Mouse (Mus musculus) lung, embryonic 14.5 days (tissue): ENCODE measurements around the gene Mstn. TPM values are rescaled to one million over a fixed set of nuclear protein-coding genes. Genes with fewer than 3 reads are reported as not detected.
A peak's percentile ranks its signal among the peaks of the same experiment; 100 is the strongest.

Experiments
- ATAC-seq: fragments of 200-750 bp; cut with Nextera tagmentation; 2 replicates; pipeline ENCODE4 v1.8.0; 2017; ENCODE audit warnings: mild to moderate bottlenecking, moderate TSS enrichment, moderate library complexity; ENCODE audit not compliant: insufficient read depth
- DNase-seq: peaks from one replicate; pipeline ENCODE4 v3.0.0-alpha.2; 2015
- H3K27ac ChIP-seq: fragments of 300-500 bp; sonication (generic); 2 replicates; pipeline ENCODE4 v1.5.1; 2014; ENCODE audit warnings: low read depth, mild to moderate bottlenecking, moderate library complexity
- H3K27me3 ChIP-seq: fragments of 300-500 bp; sonication (generic); 2 replicates; pipeline ENCODE4 v1.6.1; 2014; ENCODE audit warnings: low read length, control low read depth; ENCODE audit not compliant: insufficient read depth
- H3K36me3 ChIP-seq: fragments of 300-500 bp; sonication (generic); 2 replicates; pipeline ENCODE4 v1.6.1; 2014; ENCODE audit warnings: control low read depth; ENCODE audit not compliant: insufficient read depth
- H3K4me1 ChIP-seq: fragments of 300-500 bp; sonication (generic); 2 replicates; pipeline ENCODE4 v1.6.1; 2014; ENCODE audit warnings: antibody characterized with exemption, control low read depth; ENCODE audit not compliant: insufficient read depth
- H3K4me2 ChIP-seq: fragments of 300-500 bp; sonication (generic); 2 replicates; pipeline ENCODE4 v1.6.1; 2014; ENCODE audit warnings: mild to moderate bottlenecking
- H3K4me3 ChIP-seq: fragments of 300-500 bp; sonication (generic); 2 replicates; pipeline ENCODE4 v1.5.1; 2014; ENCODE audit warnings: low read depth, low read length
- H3K9ac ChIP-seq: fragments of 300-500 bp; sonication (generic); 2 replicates; pipeline ENCODE4 v1.6.1; 2014
- H3K9me3 ChIP-seq: fragments of 300-500 bp; sonication (generic); 2 replicates; pipeline ENCODE4 v1.6.1; 2016; ENCODE audit warnings: low read depth, low read length, control low read depth
- CTCF ChIP-seq: IDR thresholded peaks from 2 replicates; pipeline ENCODE4 v1.5.1; 2016; ENCODE audit warnings: antibody characterized with exemption, low read depth
- WGBS: fragments of 180-500 bp; shearing (Covaris S2); extraction: QIAGEN DNeasy Blood & Tissue Kit; methylation state at CpG from one replicate; pipeline ENCODE4 v1.1.7; 2014; 5-methylcytosine and 5-hydroxymethylcytosine counted together
- polyA plus RNA-seq: library from polyadenylated mRNA; unstranded; fragments of >200 nt; fragmentation: Nextera tagmentation; extraction: Ambion mirVana; gene quantifications from 2 replicates; pipeline ENCODE4 v1.2.1, GENCODE M21; 2014

Mstn gene
- polyA plus RNA-seq, result 0.18 TPM in 1 of 2 replicates, not detected in the other

DNA sequence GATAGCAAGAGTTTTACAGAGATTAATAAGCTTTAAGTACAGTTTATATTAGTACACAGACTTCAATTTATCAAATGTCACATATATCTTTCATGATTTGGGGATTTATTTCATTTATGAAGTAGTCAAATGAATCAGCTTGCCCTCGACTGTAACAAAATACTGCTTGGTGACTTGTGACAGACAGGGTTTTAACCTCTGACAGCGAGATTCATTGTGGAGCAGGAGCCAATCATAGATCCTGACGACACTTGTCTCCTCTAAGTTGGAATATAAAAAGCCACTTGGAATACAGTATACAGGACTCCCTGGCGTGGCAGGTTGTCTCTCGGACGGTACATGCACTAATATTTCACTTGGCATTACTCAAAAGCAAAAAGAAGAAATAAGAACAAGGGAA lies at the start of gene Mstn:
Mstn (plus strand) TSS at position 301 of the 400 bp plus-strand sequence.
- Histone ChIP-seq H3K9me3 (no peaks in the 10 kb centered on the region), H3K27me3 (no peaks in the 10 kb centered on the region), H3K4me1 (peaks cover 4% of the 10 kb centered on the region; the same call in 1 of the 2 replicates), H3K36me3 (no peaks in the 10 kb centered on the region), H3K27ac (no peak within 1 kb of the TSS), H3K4me3 (no peak within 1 kb of the TSS), H3K9ac (no peak within 1 kb of the TSS), H3K4me2 (peak within 1 kb of the TSS; percentile 37; the same call in 1 of the 2 replicates)
- DNase-seq (no peak), ATAC-seq (no peak)
- TF ChIP-seq CTCF, result no peak
- WGBS, result 45% methylated on average over 6 of the region's 6 CpGs

DNA sequence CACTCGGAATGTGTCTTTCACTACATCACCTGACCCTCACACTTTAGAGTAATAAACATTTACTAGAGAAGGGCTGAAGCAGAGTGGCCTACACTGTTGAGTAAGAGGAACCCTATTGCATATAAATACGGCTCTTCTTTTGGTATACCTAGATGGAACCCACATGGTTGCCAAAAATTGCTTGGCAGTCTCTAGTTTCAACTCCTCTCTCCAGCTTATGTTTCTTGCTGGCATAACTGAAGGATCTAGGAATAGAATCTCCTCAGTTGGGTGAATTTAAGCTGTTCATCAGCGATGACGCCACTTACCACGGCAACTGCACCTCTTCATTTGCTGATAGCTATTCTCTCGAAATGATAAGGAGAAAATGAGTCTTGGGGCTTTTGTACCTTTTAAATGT lies 46.7 kb upstream of the Mstn start:
- Histone ChIP-seq H3K4me3 (no peak overlapping the region), H3K4me1 (no peaks in the 10 kb centered on the region), H3K27me3 (no peaks in the 10 kb centered on the region), H3K36me3 (no peaks in the 10 kb centered on the region), H3K27ac (no peak overlapping the region), H3K9me3 (no peaks in the 10 kb centered on the region), H3K9ac (no peak overlapping the region), H3K4me2 (no peak overlapping the region)
- no peak for TF ChIP-seq CTCF
- DNase-seq (no peak), ATAC-seq (no peak)
- 71% methylated on average over 6 of the region's 6 CpGs for WGBS

DNA sequence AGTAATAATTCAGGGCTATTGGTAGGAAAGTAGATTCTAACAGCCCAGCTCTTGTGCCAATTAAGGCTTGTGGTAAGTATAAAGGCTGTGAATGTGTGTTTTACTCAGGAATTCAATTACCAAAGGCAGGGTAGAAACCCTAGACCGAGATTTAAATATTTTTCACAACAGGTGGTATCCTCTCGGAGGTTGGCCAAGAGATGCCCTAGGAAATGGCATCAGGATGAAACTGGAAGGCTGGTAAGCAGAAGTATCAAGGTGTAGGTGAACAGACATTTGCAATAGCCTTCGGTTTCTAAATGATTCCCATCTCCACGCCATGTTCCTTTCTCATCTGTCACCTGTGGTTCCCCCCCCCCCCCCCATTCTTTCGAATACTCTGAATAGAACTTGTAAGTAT lies 45.8 kb upstream of the Mstn start:
- H3K27me3 ChIP-seq, result no peaks in the 10 kb centered on the region

DNA sequence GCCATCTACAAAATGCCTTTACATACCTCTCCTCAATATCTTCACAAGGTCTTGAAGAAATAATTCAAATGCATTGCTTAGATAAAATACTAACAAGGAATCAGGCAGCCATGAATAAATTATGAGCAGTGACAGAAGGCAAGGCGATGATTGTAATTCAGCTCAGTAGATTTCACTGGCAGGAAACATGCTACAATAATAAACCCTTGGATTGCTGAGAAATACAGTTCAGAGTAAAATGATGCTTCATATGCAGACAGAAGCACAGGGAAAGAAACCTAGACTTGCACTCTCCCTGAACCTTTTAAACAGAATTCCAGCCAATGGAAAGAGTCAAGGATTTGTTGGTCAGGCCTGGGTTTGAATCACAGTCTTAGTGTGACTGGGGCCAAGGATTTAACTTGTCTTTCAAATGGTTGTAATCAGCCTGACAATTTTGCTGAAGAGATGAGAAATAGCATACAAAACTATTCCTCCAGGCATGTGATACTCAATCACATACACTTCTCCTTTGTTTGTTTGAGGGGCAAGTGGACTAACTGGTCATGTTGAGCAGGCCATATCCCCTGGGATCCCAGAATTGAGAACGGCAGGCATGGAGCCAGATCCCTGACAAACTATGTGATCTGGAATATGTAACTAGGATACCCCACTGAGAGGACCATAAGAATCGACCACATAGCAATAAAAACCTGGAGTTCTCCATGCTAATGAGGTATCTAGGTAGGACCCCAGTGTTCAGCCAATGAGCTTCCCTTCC lies 42.5 kb upstream of the Mstn start:
- no peak for ATAC-seq
- no peaks in the 10 kb centered on the region for H3K4me1 ChIP-seq
- H3K4me2 ChIP-seq, result no peak overlapping the region
- H3K27ac ChIP-seq, result no peak overlapping the region
- no peak for DNase-seq
- H3K36me3 ChIP-seq, result no peaks in the 10 kb centered on the region
- no peaks in the 10 kb centered on the region for H3K27me3 ChIP-seq
- H3K9ac ChIP-seq, result no peak overlapping the region
- TF ChIP-seq CTCF, result no peak
- H3K4me3 ChIP-seq, result no peak overlapping the region
- no peaks in the 10 kb centered on the region for H3K9me3 ChIP-seq
- WGBS, result 53% methylated on average over 3 of the region's 3 CpGs

More for the DNA sequence above, 45.8 kb upstream of the Mstn start:
- H3K9ac ChIP-seq, result no peak overlapping the region
- TF ChIP-seq CTCF, result no peak
- H3K4me1 ChIP-seq, result no peaks in the 10 kb centered on the region
- H3K4me2 ChIP-seq, result no peak overlapping the region
- WGBS, result 78% methylated on average over 5 of the region's 5 CpGs
- DNase-seq (no peak), ATAC-seq (no peak)
- H3K9me3 ChIP-seq, result no peaks in the 10 kb centered on the region
- H3K27ac ChIP-seq, result no peak overlapping the region
- H3K36me3 ChIP-seq, result no peaks in the 10 kb centered on the region
- H3K4me3 ChIP-seq, result no peak overlapping the region

DNA sequence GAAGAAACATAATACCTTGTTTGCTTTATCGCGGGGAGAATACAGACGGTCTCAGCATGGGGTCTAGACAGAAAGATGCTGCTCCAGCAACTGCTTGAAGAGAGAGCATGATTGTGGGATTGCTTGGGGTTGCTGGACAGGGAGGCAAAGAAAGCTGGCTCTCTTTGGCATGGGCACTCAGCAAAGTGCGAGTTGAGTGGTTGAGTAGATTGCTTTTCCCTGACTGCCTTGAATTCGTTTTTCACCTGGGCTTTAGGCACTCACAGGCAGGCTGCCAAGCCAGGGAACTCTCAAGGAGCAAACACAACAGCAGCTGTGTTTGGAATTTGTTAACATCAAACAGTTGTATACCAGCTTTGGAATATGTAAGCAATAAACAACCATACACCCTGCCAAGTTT lies 41.4 kb upstream of the Mstn start, which contains the start of gene 1700019D03Rik:
1700019D03Rik (minus strand) TSS at position 101 of the 400 bp plus-strand sequence.
- no peak within 1 kb of the TSS for H3K4me3 ChIP-seq
- H3K9ac ChIP-seq, result no peak within 1 kb of the TSS
- DNase-seq, result no peak
- no peak within 1 kb of the TSS for H3K4me2 ChIP-seq
- H3K4me1 ChIP-seq, result no peaks in the 10 kb centered on the region
- TF ChIP-seq CTCF, result no peak
- H3K36me3 ChIP-seq, result no peaks in the 10 kb centered on the region
- no peaks in the 10 kb centered on the region for H3K9me3 ChIP-seq
- ATAC-seq, result no peak
- no peak within 1 kb of the TSS for H3K27ac ChIP-seq
- no peaks in the 10 kb centered on the region for H3K27me3 ChIP-seq
- WGBS, result 43% methylated on average over 5 of the region's 5 CpGs

DNA sequence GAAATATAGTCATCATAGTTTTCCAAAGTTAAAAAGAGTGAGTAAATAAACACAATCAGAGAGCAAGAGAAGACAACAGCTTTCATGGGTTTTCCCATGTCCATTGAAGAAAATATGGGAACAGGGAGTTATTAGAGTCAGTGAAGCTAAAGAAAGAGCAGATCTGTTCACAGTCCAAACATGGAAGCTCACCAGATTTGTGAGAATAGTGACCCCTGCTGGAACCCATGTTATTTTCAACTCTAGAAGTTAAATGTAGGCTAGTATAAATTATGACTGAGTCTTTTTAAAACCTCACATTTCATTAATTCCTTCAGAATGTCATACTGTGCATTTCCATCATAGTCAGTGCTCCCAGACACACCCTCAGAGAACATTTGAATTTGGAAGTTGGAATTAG lies 28.9 kb upstream of the Mstn start:
- no peaks in the 10 kb centered on the region for H3K9me3 ChIP-seq
- no peak overlapping the region for H3K27ac ChIP-seq
- H3K4me2 ChIP-seq, result no peak overlapping the region
- H3K4me1 ChIP-seq, result no peaks in the 10 kb centered on the region
- ATAC-seq (no peak), DNase-seq (peak; percentile 75)
- no peaks in the 10 kb centered on the region for H3K27me3 ChIP-seq
- H3K36me3 ChIP-seq, result no peaks in the 10 kb centered on the region
- H3K4me3 ChIP-seq, result no peak overlapping the region
- no peak overlapping the region for H3K9ac ChIP-seq
- 0 out of 2 replicates have a peak, but pooled peaks have one; percentile 37 for TF ChIP-seq CTCF

DNA sequence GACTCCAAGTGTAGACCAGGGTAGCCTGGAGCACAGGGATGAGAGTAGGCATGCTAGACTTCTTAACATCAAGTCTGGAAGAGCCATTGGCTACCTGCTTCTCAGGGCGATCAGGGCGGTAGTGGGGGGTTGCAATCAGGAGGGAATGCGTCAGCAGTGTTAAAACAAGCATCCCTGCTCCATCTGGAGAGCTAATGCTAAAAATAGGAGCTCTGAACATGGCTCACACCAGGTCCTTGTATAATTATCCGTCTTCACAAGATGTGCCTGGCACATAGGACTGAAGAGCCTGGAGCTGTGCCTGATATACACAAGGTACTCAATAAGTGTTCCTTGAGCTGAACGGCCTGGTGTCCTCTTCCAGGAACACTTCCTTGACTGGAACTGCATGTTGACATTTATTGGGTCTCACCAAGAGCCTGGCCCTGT lies 24.0 kb upstream of the Mstn start:
- no peak overlapping the region for H3K4me3 ChIP-seq
- H3K27me3 ChIP-seq, result no peaks in the 10 kb centered on the region
- no peak for TF ChIP-seq CTCF
- no peaks in the 10 kb centered on the region for H3K9me3 ChIP-seq
- WGBS, result 76% methylated on average over 5 of the region's 5 CpGs
- H3K9ac ChIP-seq, result no peak overlapping the region
- no peak overlapping the region for H3K4me2 ChIP-seq
- H3K36me3 ChIP-seq, result no peaks in the 10 kb centered on the region
- ATAC-seq (no peak), DNase-seq (no peak)
- no peaks in the 10 kb centered on the region for H3K4me1 ChIP-seq
- no peak overlapping the region for H3K27ac ChIP-seq
